Mouse (Mus musculus) spleen, postnatal 14 days (tissue): Measurements from ENCODE around the gene Apold1.

Source experiments
- DNase-seq, 2 experiments: peaks; one replicate each; pipeline ENCODE4 v3.0.0; 2021 to 2022; ENCODE audit warnings: low spot score in 2 of 2

The Apold1 gene

DNA sequence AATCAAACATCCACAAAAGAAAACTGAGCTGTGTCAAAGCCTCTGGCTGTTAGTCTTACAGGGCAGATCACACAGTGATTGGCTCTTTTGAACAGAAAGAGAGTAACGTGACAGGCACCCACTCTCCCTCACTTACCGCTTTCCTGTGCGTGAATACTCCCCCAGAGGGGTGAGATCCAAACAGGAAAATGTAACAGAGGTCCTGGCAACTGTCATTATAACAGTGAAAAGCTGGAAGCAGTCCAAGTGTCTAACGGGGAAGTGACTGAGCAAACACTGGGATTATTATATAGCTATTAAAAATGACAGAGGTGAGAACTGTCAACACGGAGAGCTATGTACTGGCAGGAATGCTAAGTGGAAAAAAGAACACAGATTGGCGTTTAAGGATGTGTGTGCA is 4.9 kb upstream of the Apold1 start:
- DNase-seq, result no peak

DNA sequence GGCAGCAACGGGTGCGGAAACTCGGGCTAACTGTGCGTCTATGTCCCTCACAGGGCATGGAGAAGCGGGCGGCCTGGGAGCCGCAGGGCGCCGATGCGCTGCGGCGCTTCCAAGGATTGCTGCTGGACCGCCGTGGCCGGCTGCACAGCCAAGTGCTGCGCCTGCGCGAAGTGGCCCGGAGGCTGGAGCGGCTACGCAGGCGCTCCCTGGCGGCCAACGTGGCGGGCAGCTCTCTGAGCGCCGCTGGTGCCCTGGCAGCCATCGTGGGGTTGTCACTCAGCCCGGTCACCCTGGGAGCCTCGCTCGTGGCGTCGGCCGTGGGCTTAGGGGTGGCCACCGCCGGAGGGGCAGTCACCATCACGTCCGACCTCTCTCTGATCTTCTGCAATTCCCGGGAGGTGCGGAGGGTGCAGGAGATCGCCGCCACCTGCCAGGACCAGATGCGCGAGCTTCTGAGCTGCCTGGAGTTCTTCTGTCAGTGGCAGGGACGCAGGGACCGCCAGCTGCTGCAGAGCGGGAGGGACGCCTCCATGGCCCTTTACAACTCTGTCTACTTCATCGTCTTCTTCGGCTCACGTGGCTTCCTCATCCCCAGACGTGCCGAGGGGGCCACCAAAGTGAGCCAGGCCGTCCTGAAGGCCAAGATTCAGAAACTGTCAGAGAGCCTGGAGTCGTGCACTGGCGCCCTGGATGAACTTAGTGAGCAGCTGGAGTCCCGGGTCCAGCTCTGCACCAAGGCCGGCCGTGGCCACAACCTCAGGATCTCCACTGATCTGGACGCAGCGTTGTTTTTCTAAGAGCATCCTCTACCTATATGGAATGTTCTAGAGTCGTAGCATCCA is 2.2 kb downstream of the Apold1 start:
- peak; percentile 79 to 87 for DNase-seq

DNA sequence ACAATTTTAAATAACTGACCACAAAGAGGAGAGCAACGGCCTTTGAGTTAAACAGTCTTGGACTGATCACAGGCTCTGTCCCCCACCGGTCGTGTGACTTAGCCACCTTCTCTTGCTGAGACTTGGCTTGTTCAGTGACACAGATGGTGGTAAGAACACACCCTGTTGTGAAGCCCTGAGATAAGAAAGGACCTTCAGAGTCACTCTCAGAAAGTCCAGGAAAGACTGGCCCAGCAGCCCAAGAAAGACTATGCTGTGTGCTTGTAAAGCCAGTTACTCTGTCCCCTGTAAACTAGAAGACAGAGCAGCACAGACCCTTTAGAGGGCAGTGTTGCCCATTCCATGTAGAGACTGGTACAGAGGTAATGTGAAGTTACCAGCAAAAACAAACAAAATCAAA is 3.2 kb downstream of the Apold1 start:
- DNase-seq, result peak; percentile 27 to 31

DNA sequence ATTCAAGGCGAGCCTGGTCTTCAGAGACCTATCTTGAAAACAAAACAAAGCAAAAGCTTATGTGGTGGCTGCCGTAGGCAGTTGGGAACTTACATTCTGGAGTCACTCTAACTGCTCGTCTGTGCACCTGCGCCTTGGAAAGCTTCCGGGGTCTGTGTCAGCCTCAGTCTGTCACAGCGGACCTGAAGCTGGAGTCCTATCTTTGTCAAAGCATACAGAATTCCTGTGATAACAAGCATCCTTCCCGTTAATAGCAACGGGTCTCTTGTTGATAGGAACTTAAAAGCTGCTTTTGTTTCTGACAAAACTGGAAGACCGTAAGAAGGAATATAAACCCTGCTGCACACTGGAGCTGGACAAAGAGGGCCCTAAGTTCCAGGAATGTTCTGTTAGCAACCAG is 6.9 kb downstream of the Apold1 start:
- DNase-seq, result no peak

DNA sequence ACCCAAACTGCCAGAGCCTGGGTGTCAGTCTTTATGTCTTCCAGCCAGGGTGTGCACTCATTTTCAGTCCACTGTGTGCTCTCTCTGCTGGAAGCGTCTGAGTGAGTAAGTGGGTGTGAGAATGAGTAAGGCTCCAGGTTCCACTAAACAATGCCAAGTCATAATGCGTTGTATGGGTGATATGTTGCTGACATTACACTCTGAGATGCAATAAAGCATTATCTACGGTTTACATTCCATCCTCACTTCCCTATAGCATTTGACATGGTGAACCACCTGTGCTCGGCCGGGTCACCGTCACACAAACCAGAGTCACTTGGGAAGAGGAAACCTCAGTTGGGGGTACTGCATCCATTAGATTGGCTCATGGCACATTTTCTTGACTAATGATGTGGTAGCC is 9.2 kb downstream of the Apold1 start:
- no peak for DNase-seq

DNA sequence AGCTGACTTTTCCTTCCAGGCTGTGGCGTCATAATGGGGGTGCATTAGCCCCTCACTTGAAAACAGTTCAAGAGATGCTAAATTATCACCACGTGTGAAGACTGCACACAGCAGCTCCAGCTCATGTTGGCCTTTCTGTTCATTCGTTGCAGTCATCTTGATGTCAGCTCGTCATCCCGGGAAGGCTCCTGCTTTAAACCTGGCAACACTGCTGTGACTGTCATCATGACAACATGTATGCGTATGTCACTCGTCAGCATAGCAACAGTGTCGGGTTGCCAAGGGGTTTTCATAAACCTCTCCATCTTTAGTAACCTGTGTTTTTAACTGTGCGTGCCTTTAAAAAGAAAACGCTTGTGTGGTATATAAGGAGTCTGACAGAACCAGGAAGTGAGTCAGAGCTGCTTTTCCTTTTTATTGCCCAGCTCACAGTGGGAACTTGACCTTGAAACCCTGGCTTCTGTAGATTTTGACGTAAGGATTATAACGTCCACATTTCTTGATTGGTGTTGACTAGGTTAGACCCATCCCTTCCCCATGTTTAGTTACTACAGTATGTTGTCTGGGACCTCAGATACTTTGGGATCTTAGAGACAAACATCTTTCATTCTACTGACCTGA is 12.6 kb downstream of the Apold1 start:
- no peak for DNase-seq

DNA sequence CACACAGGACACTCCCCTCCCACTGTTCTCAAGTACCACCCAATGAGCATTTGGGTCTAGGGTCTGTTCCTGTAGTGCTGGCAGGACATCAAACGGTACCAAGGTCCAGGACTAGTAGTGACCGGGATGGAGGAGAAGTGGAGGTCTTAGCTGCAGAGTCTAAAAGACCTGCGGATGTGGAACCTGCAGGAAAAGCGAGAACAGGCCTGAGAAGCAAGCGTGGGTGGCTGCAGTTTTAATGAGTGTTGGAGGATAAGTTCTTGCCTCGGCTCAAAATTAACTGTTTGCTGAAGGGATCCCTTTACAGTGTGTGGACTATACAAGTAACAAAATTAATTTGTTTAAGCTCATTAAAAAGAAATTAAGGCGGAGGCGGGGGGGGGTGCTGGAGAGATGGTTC is 13.5 kb downstream of the Apold1 start:
- DNase-seq, result no peak

DNA sequence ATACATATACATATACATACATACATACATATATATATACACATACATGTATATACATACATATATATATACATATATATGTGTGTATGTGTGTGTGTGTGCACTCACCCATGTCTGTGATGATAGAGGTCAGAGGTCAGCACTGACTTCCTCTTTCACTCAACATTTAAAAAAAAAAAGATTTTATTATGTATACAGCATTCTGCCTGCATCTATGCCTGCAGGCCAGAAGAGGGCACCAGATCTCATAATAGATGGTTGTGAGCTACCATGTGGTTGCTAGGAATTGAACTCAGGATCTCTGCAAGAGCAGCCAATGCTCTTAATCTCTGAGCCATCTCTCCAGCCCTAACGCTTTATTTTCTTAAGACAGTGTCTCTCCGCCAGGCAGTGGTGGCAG is 15.4 kb downstream of the Apold1 start:
- DNase-seq, result no peak

DNA sequence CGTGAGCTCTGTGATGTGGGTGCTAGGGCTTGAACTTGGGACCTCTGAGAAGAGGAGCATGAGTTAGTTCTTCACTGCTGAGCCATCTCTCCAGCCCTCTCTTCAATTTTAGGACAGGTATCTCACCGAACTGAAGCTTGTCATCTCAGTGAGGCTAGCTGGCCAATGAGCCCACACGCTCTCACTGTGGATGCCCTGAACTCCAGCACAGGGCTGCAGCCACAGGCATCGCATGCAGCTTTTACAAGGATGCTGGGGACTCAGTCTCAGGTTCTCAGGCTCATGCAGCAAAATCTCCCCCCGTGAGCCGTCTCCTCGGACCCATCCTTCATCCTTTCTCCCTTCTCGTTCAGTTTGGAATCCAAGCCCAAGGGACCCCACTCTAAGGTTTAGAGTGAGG is 16.6 kb downstream of the Apold1 start:
- no peak for DNase-seq

DNA sequence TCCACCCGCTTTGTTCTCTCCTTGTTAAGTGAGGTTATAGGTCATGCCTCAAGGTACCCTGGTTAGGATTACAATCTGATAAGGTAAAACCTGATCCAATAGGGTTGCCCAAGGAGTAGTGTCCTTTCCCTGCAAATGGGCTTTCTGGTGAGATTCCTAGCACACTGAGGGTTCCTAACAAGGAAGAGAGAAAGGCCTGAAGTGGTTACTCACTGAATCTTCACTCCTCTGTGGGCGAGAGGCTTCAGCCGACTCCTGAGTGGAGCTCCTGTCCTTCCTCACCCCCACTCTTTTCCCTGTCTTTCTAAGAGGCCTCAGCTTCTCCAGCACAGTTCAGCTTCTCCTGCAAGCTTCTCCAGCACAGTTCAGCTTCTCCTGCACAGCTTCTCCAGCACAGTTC is 17.3 kb downstream of the Apold1 start:
- no peak for DNase-seq

DNA sequence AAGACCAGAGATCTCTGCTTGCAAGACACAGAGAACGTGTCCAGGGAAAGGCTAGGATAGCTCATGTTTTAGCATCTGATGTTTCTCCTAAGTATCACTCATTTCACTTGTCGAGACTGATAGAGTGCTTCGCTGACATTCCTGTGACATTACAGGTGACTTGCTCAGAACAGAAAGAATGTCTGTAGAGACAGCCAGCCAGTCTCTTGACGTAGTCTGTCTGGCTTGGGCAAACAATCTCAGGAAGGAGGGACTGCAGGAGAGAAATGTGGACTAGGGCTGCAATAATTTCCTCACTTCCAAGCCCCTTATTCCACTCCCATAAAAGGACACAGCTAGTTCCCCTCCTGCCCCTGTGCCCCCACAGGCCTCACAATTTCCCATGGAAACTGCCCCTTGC is 18.8 kb downstream of the Apold1 start:
- no peak for DNase-seq

DNA sequence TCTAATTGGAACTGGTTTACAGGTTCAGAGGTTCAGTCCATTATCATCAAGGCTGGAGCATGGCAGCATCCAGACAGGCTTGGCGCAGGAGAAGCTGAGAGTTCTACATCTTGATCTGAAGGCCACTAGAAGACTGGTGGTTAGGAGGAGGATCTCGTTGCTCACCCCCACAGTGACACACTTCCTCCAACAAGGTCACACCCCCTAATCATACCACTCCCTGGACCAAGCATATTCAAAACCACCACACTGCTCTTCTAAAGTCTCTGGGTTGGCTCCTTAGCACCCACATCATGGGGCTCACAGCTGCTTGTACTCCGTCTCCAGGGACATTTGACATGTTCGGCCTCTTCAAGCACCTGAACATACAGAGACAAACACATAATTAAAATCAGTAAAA is 20.5 kb downstream of the Apold1 start:
- no peak for DNase-seq

DNA sequence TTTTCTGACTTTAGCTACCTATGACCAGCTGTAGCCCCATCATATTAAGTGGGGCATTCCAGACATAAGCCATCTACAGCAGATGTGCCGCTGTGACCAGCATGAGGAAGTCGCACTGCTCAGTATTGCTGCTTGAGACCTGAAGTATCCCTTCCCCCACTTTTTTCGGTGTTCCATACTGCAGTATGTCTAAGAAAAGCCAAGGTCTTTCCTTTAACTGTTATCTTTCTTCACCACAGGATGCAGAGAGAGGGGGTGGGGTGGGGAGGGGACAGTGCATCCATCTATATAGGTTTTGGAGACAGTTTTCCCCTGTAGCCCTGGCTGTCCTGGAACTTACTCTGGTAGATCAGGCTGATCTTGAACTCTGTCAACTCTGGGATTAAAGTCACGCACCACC is 24.9 kb downstream of the Apold1 start:
- DNase-seq, result no peak

DNA sequence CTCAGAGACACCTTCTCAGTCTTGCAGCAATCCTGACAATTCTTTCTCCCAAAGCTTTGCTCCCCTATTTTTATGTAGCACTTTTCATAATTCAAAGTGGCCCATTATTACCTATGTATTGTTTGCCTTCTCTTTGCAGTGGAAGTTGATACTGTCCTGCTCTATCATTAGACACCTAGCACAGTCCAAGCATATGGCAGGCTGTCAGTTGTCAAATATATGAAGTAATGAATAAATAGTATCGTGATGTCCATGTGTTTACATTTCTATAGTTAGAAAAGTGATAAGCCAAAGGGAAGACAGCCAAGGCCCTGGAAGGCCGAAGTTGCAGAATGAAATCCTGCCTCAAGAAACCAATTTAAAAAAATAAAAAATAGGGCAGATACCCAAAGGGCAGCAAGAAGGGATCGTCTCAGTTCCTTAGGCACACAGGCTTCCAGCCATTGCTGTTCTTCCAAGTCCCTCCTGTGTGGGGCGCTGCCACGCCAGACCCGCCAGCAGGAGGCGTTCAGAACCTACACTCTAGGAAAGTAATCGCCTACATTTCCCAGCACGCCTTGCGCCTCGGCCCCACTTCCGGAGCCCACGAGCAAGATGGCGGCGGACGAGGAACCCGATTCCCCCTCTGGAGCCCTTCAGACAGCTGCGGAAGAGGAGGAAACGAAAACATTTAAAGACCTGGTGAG is 29.7 kb downstream of the Apold1 start, which contains the start of gene Ddx47:
Ddx47 (plus strand) TSS at position 565 of the 686 bp plus-strand sequence.
- peak; percentile 90 to 95 for DNase-seq

DNA sequence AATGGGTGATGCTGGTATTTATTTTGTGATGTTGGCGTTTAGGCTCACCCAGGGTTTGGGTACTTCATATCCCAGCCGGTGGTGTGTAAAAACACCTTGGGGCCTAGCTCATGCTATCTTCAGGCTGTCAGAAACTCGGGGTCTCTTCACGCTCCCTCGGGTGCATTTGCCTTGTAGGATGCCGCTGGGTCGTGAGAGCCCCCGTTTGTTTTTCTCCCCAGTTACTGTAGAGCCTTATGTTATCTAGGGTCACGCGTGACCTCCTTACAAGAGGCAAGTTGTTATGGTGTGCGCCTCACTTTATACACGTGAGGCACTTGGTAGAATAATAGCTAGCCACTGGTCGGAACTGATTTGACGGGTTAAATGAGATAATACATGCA is 30.2 kb downstream of the Apold1 start:
- DNase-seq, result no peak

DNA sequence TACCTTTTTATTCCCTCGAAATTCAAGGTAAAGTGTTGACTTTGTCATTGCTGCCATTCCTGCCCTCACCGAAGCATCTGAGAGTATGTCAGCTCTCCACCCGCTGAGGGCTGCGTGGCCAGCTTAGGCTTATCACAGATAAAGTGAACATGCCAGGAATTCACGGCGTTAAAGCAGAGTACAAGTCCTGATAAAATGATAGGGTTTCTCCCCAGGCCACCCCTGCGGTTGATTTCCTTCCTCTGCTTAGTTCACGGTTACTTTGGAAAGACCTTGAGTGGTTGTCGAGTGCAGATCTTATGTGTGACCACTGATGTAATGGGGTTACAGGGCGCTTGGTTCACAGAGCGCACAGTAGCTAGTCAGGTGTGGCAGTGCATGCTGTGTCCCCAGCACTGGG is 35.7 kb downstream of the Apold1 start:
- DNase-seq, result no peak

DNA sequence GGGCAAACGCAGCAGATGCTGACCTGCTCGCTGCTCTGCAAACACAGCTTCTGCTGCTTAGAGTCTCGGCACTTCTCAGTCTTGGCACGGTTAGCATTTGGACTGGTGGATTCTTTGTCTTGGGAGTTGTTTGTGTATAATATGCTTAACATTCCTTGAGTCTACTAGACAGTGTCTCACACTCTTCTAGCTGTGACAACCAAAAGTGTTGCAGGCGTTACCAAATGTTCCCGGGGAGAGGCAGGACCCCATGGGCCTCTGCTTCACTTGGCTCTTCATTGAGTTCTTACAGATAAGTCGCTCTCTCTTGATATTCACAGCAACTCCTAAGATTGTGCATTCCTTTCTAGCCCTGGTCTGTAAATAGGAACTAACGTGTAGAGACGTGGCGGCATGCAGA is 38.0 kb downstream of the Apold1 start:
- no peak for DNase-seq

DNA sequence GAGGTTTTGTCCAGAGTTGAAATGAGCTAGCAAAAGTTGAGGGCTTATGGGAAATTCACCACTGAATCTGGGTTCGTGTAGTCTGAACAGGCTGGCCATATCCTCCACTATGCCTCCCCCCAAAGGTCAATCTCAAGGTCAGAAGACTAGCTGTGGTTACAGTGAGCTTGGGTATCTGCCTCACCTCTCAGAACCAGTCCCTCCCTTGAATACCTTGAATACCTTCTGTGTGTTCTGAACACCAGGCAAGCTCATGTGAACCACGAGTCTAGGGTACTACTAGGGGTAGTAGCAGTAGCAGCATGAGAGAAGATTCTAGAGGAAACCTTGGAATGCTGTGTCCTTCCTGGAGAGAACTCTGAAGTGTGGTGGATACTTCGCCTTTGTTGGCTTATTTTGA is 40.1 kb downstream of the Apold1 start:
- no peak for DNase-seq

DNA sequence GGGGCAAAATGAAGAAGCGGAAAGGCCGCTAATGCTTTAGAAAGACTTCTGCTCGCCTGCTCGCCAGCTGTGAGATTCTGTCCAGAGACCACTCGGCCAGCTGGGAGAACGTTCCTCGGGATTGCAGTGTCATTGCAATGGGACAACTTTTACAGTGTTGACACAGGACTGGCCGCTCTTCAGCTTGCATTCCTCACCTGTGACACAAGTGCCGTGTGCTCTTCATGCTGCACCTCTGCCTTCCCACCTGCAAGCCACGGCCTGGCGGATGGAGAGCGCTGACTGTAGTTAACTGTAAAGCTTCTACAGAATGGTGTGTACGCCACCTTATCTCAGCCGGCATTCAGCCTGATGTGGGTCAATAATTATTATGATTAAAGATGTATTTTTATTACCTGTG is 41.9 kb downstream of the Apold1 start:
- no peak for DNase-seq

DNA sequence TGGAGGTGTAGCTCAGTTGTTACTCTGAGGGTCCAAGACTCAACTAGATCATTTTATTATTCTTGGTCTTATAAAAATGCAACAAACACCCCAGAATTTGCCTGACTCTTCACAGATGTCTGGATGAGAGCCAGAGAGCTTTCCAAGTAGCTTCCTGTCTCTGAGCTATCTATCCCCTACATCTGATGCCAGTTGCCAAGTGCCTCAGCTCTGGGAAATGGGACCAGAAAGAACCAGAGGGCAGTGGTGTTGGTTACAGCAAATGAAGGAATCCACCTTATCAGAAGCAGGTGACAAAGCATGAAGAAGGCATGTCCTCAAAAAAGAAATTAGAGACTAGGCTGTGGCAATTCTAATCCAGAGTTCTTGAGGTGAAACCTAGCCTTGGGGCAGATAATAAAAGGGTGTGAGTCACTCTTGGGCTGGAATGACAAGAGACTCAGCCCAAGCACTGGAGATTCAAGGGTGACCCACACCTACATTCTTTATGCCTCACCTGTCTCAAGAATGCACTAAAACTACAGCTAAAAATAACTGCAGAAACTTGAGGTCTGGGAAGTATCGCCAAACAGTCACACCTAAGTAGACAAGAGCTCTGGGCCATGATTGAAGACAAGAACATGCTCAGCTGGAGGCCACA is 43.4 kb downstream of the Apold1 start:
- DNase-seq, result no peak

DNA sequence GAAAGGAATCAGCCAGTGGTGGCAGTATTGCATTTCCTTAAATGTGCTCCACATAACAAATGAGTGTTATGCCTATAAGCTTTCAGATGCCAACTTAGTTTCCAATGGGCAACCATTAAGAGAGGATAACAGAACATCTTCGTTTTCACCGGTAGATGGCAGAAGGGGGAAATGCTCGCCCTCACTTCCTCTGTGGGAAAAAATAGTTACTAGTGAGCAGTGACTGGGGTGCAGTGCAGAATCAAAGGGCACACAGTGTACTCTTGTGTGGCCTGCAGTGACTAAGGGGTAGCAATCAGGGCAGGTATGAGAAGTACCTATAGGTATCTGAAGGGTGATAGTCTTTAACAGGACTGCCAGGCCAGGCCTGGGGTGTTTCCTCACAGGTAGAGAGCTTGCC is 44.7 kb downstream of the Apold1 start:
- no peak for DNase-seq

DNA sequence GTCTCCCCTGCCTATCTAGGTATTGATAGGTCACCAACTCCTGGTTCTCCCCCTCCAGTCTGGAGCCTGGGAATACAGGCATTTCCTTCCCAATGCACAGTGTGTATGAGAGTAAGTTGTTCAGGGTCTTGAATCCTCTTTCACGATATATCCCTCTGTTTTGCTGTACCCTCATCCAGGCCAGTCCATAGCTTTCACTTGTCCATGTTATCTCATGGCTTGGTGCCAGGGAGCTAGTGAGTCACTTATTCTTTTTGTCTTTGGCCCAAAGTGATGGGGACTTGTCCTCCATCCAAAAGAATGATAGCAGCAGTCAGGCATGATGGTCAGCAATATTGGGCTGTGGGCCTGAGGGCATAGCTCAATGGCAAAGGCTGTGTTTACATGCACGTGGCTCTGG is 45.2 kb downstream of the Apold1 start:
- DNase-seq, result no peak

DNA sequence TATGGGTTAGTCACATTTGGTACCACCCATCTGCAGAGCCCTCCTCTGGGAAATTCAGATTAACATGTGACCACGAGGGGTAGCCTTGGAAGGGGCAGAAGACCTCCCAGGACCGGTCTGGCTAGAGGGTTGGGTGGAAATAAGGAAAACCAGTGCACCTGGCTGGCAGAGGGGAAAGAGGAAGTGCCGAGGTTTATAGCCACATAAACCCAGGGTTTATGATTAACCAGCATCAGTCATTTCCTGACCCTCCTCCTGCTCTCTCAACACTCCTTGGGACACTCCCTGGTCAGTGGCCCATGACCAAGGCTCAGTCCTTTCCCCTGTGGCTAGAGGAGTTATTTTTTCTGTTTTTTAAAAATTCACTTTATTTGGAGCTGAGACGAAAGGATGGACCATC is 47.7 kb downstream of the Apold1 start:
- DNase-seq, result no peak
